Mouse (Mus musculus) olfactory bulb, adult 2 months (tissue): ENCODE data around the gene Zscan10. TPM values are rescaled to one million over a fixed set of nuclear protein-coding genes. Genes with fewer than 3 reads are reported as not detected.
A peak's percentile ranks its signal among the peaks of the same experiment; 100 is the strongest.

Experiments used
- H3K27ac ChIP-seq: fragments of 200-500 bp; 2 replicates; pipeline ENCODE4 v1.5.1; 2012; ENCODE audit warnings: low read depth, low read length; ENCODE audit not compliant: insufficient read depth
- H3K4me1 ChIP-seq: fragments of 200-500 bp; 2 replicates; pipeline ENCODE4 v1.6.1; 2012; ENCODE audit warnings: low read length; ENCODE audit not compliant: control insufficient read depth, insufficient read depth
- H3K4me3 ChIP-seq: fragments of 200-500 bp; 2 replicates; pipeline ENCODE4 v1.5.1; 2012; ENCODE audit warnings: mild to moderate bottlenecking, low read depth, low read length, moderate library complexity; ENCODE audit not compliant: insufficient read depth
- CTCF ChIP-seq: fragments of 200-500 bp; IDR thresholded peaks from 2 replicates; pipeline ENCODE4 v1.5.1; 2012; ENCODE audit warnings: low read depth, mild to moderate bottlenecking, low read length, moderate library complexity; ENCODE audit not compliant: insufficient read depth
- POLR2A ChIP-seq: fragments of 200-500 bp; IDR thresholded peaks from 2 replicates; pipeline ENCODE4 v1.6.1; 2012; ENCODE audit warnings: mild to moderate bottlenecking, low read depth, low read length, moderate library complexity; ENCODE audit not compliant: insufficient read depth
- WGBS: fragments of 180-500 bp; shearing (Covaris S2); methylation state at CpG from one replicate; pipeline ENCODE4 v1.1.7; 2018; 5-methylcytosine and 5-hydroxymethylcytosine counted together
- polyA plus RNA-seq: library from polyadenylated mRNA; stranded (reverse); fragments of >200 nt; gene quantifications from 2 replicates; pipeline ENCODE4 v1.2.4, GENCODE M21; 2012; ENCODE audit warnings: low replicate concordance; ENCODE audit not compliant: missing spikeins, insufficient read depth, insufficient read length

Gene Zscan10
- polyA plus RNA-seq, 1 experiment = not detected

GRCm38 (mm10) chr17:23658450-23658849, 57.8 kb downstream of the Zscan10 start:
- TF ChIP-seq CTCF (no peak), POLR2A (no peak)
- no peak overlapping the region for H3K4me3 ChIP-seq
- no peak overlapping the region for H3K27ac ChIP-seq
- whole genome bisulfite sequencing = 75% methylated on average over 3 of the region's 3 CpGs
- H3K4me1 ChIP-seq = peaks cover 3% of the 10 kb centered on the region; the same call in 1 of the 2 replicates

- TF ChIP-seq POLR2A (no peak), CTCF (peak; percentile 50; the same call in 1 of the 2 replicates)
- Histone ChIP-seq H3K27ac (no peak within 1 kb of the TSS), H3K4me3 (no peak within 1 kb of the TSS), H3K4me1 (peaks cover 3% of the 10 kb centered on the region; the same call in 1 of the 2 replicates)
- 6% methylated on average over 27 of the region's 27 CpGs for WGBS
Observed at GRCm38 (mm10) chr17:23660117-23660875, 59.6 kb downstream of the Zscan10 start, which contains the start of gene Bicdl2. Gene Bicdl2, plus strand, starts transcription at chr17:23660506.

Other genes starting within 250 kb of the Zscan10 start
- not detected in 2 replicates for gene Vmn2r116, start 216.3 kb upstream of the Zscan10 start, polyA plus RNA-seq
- not detected in 2 replicates for gene Vmn2r117, start 121.2 kb upstream of the Zscan10 start, polyA plus RNA-seq
- gene Zfp213, start 36.6 kb upstream of the Zscan10 start, polyA plus RNA-seq = not detected in 2 replicates
- not detected in 2 replicates for gene Zfp13, start 1.4 kb upstream of the Zscan10 start, polyA plus RNA-seq
- not detected in 2 replicates for gene Mmp25, start 44.4 kb downstream of the Zscan10 start, polyA plus RNA-seq
- not detected in 2 replicates for gene Bicdl2, start 59.6 kb downstream of the Zscan10 start, polyA plus RNA-seq
- gene Hcfc1r1, start 72.7 kb downstream of the Zscan10 start, polyA plus RNA-seq = not detected in 2 replicates
- gene Thoc6, start 73.0 kb downstream of the Zscan10 start, polyA plus RNA-seq = not detected in 2 replicates
- gene Tnfrsf12a, start 76.6 kb downstream of the Zscan10 start, polyA plus RNA-seq = not detected in 2 replicates
- not detected in 2 replicates for gene Cldn6, start 78.4 kb downstream of the Zscan10 start, polyA plus RNA-seq
- gene Cldn9, start 83.2 kb downstream of the Zscan10 start, polyA plus RNA-seq = not detected in 2 replicates
- gene 1520401A03Rik, start 121.9 kb downstream of the Zscan10 start, polyA plus RNA-seq = not detected in 2 replicates
- not detected in 2 replicates for gene Pkmyt1, start 125.5 kb downstream of the Zscan10 start, polyA plus RNA-seq
- not detected in 2 replicates for gene Paqr4, start 140.0 kb downstream of the Zscan10 start, polyA plus RNA-seq
- gene Kremen2, start 145.0 kb downstream of the Zscan10 start, polyA plus RNA-seq = not detected in 2 replicates
- gene Flywch1, start 170.7 kb downstream of the Zscan10 start, polyA plus RNA-seq = not detected in 2 replicates
- not detected in 2 replicates for gene Flywch2, start 185.2 kb downstream of the Zscan10 start, polyA plus RNA-seq
- 383 and 683 TPM in 2 replicates for gene Srrm2, start 189.7 kb downstream of the Zscan10 start, polyA plus RNA-seq
- gene Elob, start 228.3 kb downstream of the Zscan10 start, polyA plus RNA-seq = not detected in 2 replicates
- gene Prss33, start 235.2 kb downstream of the Zscan10 start, polyA plus RNA-seq = not detected in 2 replicates
- not detected in 2 replicates for gene Prss32, start 243.0 kb downstream of the Zscan10 start, polyA plus RNA-seq
- gene Prss41, start 243.3 kb downstream of the Zscan10 start, polyA plus RNA-seq = not detected in 2 replicates